Mouse (Mus musculus) CH12.LX (cell line): ENCODE results near the gene Siae.

Experiments used
- CTCF ChIP-seq, 2 experiments: IDR thresholded peaks in 1 of 2; conservative IDR thresholded peaks in 1 of 2; 2 replicates each; pipeline ENCODE4 v1.5.1; 2011 to 2012; ENCODE audit warnings: low read depth in 2 of 2, low read length in 2 of 2, improper control_type of control experiment in 1 of 2, inconsistent platforms in 1 of 2, mild to moderate bottlenecking in 1 of 2, moderate library complexity in 1 of 2
- JUND ChIP-seq: conservative IDR thresholded peaks from 2 replicates; pipeline ENCODE4 v1.6.1; 2011; ENCODE audit warnings: low read depth, low read length, improper control_type of control experiment
- MAX ChIP-seq: IDR thresholded peaks from 2 replicates; pipeline ENCODE4 v1.6.1; 2011; ENCODE audit warnings: low read length, improper control_type of control experiment
- MYC ChIP-seq: IDR thresholded peaks from 2 replicates; pipeline ENCODE4 v1.6.1; 2011; ENCODE audit warnings: low read depth, mild to moderate bottlenecking, improper control_type of control experiment, low read length
- POLR2A ChIP-seq: IDR thresholded peaks from 2 replicates; pipeline ENCODE4 v1.6.1; 2011; ENCODE audit warnings: low read depth, mild to moderate bottlenecking, improper control_type of control experiment, low read length
- SMC3 ChIP-seq: IDR thresholded peaks from 2 replicates; pipeline ENCODE4 v1.6.1; 2011; ENCODE audit warnings: low read depth, low read length, improper control_type of control experiment

- peak; percentile 12 to 94; a peak in 3 of 4 replicates for TF ChIP-seq CTCF (conservative IDR thresholded peaks at IDR 0.05 in 1 of 2, IDR thresholded peaks at IDR 0.05 in 1 of 2; ENCODE audit: low read depth in 2 of 2, low read length in 2 of 2)
- 0 out of 2 replicates have a peak, but pooled peaks have one; percentile 57 for TF ChIP-seq MAX
- TF ChIP-seq MYC: peak; percentile 48; the same call in 1 of the 2 replicates
- no peak for TF ChIP-seq JUND
- no peak for TF ChIP-seq POLR2A
- TF ChIP-seq SMC3: peak; percentile 87
Measured at GRCm38 (mm10) chr9:37544447-37545165, 10.9 kb upstream of the Siae start.
